Comparison of ENCODE assay signal across 8 mouse cellular contexts in the genomic region with DNA sequence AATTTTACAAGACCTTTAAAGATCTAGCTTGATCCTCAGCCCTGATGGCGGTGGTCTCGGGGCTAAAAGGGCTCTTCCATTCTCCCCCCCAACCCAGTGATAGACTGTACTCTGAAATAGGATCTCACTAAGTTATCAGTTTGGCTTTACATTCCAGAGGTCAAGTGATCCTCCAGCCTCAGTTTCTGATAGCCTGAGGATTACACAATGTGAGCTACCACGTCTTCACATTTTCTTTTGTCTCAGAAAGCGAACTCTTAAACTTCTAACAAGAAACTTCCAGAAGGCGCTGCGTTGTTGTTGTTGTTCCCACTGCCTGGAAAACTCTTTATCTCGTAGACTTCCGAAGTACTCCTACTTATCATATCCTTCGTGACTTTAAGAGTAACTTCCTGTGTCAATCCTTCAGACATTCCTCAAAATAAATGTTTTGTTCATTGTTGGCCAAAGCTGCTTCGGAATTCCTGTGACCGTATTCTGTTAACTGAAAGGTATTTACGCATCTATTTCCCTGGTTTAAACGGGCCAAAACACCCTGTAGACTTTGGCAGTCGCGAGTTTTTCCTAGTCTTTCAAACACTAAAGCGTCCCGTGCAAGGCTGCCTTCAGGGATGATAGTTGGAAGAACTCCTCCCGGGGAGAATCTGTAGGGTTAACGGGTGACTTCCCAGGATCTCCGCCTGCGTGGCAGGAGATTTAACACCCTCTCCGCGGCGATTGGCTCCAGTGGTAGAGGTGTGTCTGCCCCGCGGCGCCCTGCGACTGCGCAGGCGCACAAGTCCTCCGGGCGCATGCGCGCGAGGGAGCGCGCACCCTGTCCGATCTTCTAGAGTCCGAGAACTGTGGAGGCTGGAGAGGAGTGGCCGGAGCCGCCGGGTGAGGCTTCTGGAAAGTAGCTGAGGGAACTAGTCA. TPM values are rescaled to one million over a fixed set of nuclear protein-coding genes. Genes with fewer than 3 reads are reported as not detected.
DNase-seq lines count a peak whose midpoint lies in the region; ATAC-seq and TF ChIP-seq lines count a peak whose summit lies in the region.

A gene (plus strand): TSS at position 786 of the 912 bp plus-strand sequence.

- H3K4me3 ChIP-seq in C2C12 (ENCODE audit: insufficient read depth, poor library complexity, severe bottlenecking) (peak within 1 kb of the TSS; percentile 51), myocyte (peak within 1 kb of the TSS; percentile 64)
- peak within 1 kb of the TSS; percentile 69 for H3K4me3 ChIP-seq in erythroblast, embryonic 14.5 days (replicated peaks)
- peak within 1 kb of the TSS; percentile 82 for H3K4me3 ChIP-seq in heart, embryonic 11.5 days (ENCODE audit: low read depth, low read length)
- H3K4me3 ChIP-seq in kidney, embryonic 16.5 days (ENCODE audit: low read length) = peak within 1 kb of the TSS; percentile 68
- H3K4me3 ChIP-seq in liver, adult 2 months (ENCODE audit: insufficient read depth, low read depth, low read length) = peak within 1 kb of the TSS; percentile 63

- no peak for TF ChIP-seq CTCF in C2C12 (IDR thresholded peaks at IDR 0.05; ENCODE audit: control insufficient read depth, insufficient read depth, insufficient read length)
- no peak for TF ChIP-seq CTCF in brain, embryonic 14.5 days (IDR thresholded peaks at IDR 0.05; ENCODE audit: borderline replicate concordance, extremely low read depth, insufficient read depth, insufficient read length)
- no peak for TF ChIP-seq CTCF in liver, adult 2 months (IDR thresholded peaks at IDR 0.05; ENCODE audit: low read depth, low read length)

- H3K27me3 ChIP-seq in C2C12 (ENCODE audit: control insufficient read depth, insufficient read depth, insufficient read length) (no peaks in the 10 kb centered on the region), myocyte (ENCODE audit: control insufficient read depth, insufficient read depth, insufficient read length) (no peaks in the 10 kb centered on the region)
- H3K27me3 ChIP-seq in erythroblast, embryonic 14.5 days (ENCODE audit: control insufficient read depth) = no peaks in the 10 kb centered on the region
- H3K27me3 ChIP-seq in heart, embryonic 11.5 days (ENCODE audit: control insufficient read depth, insufficient read depth, low read length) = no peaks in the 10 kb centered on the region
- H3K27me3 ChIP-seq in kidney, embryonic 16.5 days (ENCODE audit: insufficient read depth, low read length) = no peaks in the 10 kb centered on the region
- H3K27me3 ChIP-seq in liver, adult 2 months (ENCODE audit: control insufficient read depth, insufficient read depth, low read length) = no peaks in the 10 kb centered on the region
- H3K27me3 ChIP-seq in splenic B cell, adult 2 months (ENCODE audit: control insufficient read depth, insufficient read depth, low read length, poor library complexity, severe bottlenecking) = no peaks in the 10 kb centered on the region

- H3K36me3 ChIP-seq in C2C12 (ENCODE audit: control insufficient read depth, insufficient read depth) = peaks cover 10% of the 10 kb centered on the region
- H3K36me3 ChIP-seq in erythroblast, embryonic 14.5 days (ENCODE audit: control insufficient read depth) = peaks cover 9% of the 10 kb centered on the region
- no peaks in the 10 kb centered on the region; the same call in 1 of the 2 replicates for H3K36me3 ChIP-seq in heart, embryonic 11.5 days (ENCODE audit: control insufficient read depth, insufficient read depth, low read length)
- peaks cover 11% of the 10 kb centered on the region; the same call in 1 of the 2 replicates for H3K36me3 ChIP-seq in kidney, embryonic 16.5 days (ENCODE audit: insufficient read depth, low read length)
- peaks cover 7% of the 10 kb centered on the region; the same call in 1 of the 2 replicates for H3K36me3 ChIP-seq in liver, adult 2 months (ENCODE audit: control insufficient read depth, insufficient read depth, low read length)
- H3K36me3 ChIP-seq in myocyte (ENCODE audit: control insufficient read depth, insufficient read depth) = no peaks in the 10 kb centered on the region
- H3K36me3 ChIP-seq in splenic B cell, adult 2 months (ENCODE audit: control insufficient read depth, insufficient read depth, low read length, poor library complexity, severe bottlenecking) = no peaks in the 10 kb centered on the region; the same call in 1 of the 2 replicates

- peak; percentile 90 for ATAC-seq in heart, embryonic 11.5 days (replicated peaks; ENCODE audit: insufficient number of reproducible peaks, low FRiP score, low TSS enrichment)
- ATAC-seq in kidney, embryonic 16.5 days (ENCODE audit: low FRiP score, low TSS enrichment) = peak; percentile 97

- peaks cover 45% of the 10 kb centered on the region for H3K79me3 ChIP-seq in C2C12 (ENCODE audit: low read depth)

- peak; percentile 97 for DNase-seq in brain, embryonic 14.5 days (ENCODE audit: low read depth)
- DNase-seq in liver, adult 2 months (ENCODE audit: extremely low read depth, low read depth, low spot score) = peak; percentile 90
- DNase-seq in splenic B cell, adult 2 months (ENCODE audit: low read depth, low spot score) = peak; percentile 94

- H3K9ac ChIP-seq in heart, embryonic 11.5 days (ENCODE audit: low read depth, low read length) = peak within 1 kb of the TSS; percentile 85
- peak within 1 kb of the TSS; percentile 71 for H3K9ac ChIP-seq in kidney, embryonic 16.5 days (replicated peaks; ENCODE audit: low read length)
- peak within 1 kb of the TSS; percentile 88 for H3K9ac ChIP-seq in liver, adult 2 months (ENCODE audit: low read depth, low read length)

- H3K4me2 ChIP-seq in heart, embryonic 11.5 days = peak within 1 kb of the TSS; percentile 85
- peak within 1 kb of the TSS; percentile 79 for H3K4me2 ChIP-seq in kidney, embryonic 16.5 days (replicated peaks; ENCODE audit: low read depth, low read length)
- peak within 1 kb of the TSS; percentile 78 for H3K4me2 ChIP-seq in myocyte (ENCODE audit: low read depth)

- WGBS in heart, embryonic 11.5 days (ENCODE audit: insufficient replicate concordance) = under 1% methylated on average over 42 of the region's 42 CpGs
- under 1% methylated on average over 42 of the region's 42 CpGs for WGBS in kidney, embryonic 16.5 days
- WGBS in liver, adult 2 months = 2% methylated on average over 42 of the region's 42 CpGs

- H3K79me2 ChIP-seq in C2C12 (ENCODE audit: control insufficient read depth, insufficient read depth) (peaks cover 62% of the 10 kb centered on the region), myocyte (ENCODE audit: control insufficient read depth, insufficient read depth) (peaks cover 50% of the 10 kb centered on the region)
- H3K79me2 ChIP-seq in liver, adult 2 months (ENCODE audit: control insufficient read depth, insufficient read depth, low read length) = peaks cover 15% of the 10 kb centered on the region; the same call in 1 of the 2 replicates

- H3K27ac ChIP-seq in heart, embryonic 11.5 days (ENCODE audit: low read depth, low read length) = peak within 1 kb of the TSS; percentile 94
- H3K27ac ChIP-seq in kidney, embryonic 16.5 days (ENCODE audit: low read length) = peak within 1 kb of the TSS; percentile 98
- peak within 1 kb of the TSS; percentile 90 for H3K27ac ChIP-seq in liver, adult 2 months (replicated peaks; ENCODE audit: insufficient read depth, low read depth, low read length)

- H3ac ChIP-seq in C2C12 (ENCODE audit: control insufficient read depth, insufficient read length, low read depth) (peak within 1 kb of the TSS; percentile 53), myocyte (ENCODE audit: control insufficient read depth, insufficient read length) (peak within 1 kb of the TSS; percentile 15)

- peaks cover 58% of the 10 kb centered on the region for H3K4me1 ChIP-seq in erythroblast, embryonic 14.5 days (ENCODE audit: control insufficient read depth)
- H3K4me1 ChIP-seq in heart, embryonic 11.5 days (ENCODE audit: control insufficient read depth, insufficient read depth, low read length) = peaks cover 2% of the 10 kb centered on the region; the same call in 1 of the 2 replicates
- H3K4me1 ChIP-seq in kidney, embryonic 16.5 days (ENCODE audit: insufficient read depth, low read length) = peaks cover 21% of the 10 kb centered on the region
- peaks cover 9% of the 10 kb centered on the region for H3K4me1 ChIP-seq in liver, adult 2 months (ENCODE audit: control insufficient read depth, insufficient read depth, low read length)

- TF ChIP-seq POLR2A in brain, embryonic 14.5 days (IDR thresholded peaks at IDR 0.05; ENCODE audit: borderline replicate concordance, extremely low read depth, insufficient read depth, insufficient read length, poor library complexity, severe bottlenecking) = peak; percentile 58; the same call in 1 of the 2 replicates
- peak; percentile 77 for TF ChIP-seq POLR2A in liver, adult 2 months (IDR thresholded peaks at IDR 0.05; ENCODE audit: extremely low read depth, insufficient read depth, low read length)
- peak; percentile 67 for TF ChIP-seq POLR2A in myocyte (IDR thresholded peaks at IDR 0.05; ENCODE audit: insufficient read length, low read depth)

- no peaks in the 10 kb centered on the region for H3K9me3 ChIP-seq in erythroblast, embryonic 14.5 days (ENCODE audit: control insufficient read depth, low read length)
- no peaks in the 10 kb centered on the region for H3K9me3 ChIP-seq in heart, embryonic 11.5 days (replicated peaks; ENCODE audit: control insufficient read depth, low read length)
- no peaks in the 10 kb centered on the region for H3K9me3 ChIP-seq in kidney, embryonic 16.5 days (ENCODE audit: low read length)

TF ChIP-seq in C2C12, 6 proteins besides CTCF, POLR2A, EP300 and RAD21 (continues in another document):
- TF ChIP-seq MYOG (IDR thresholded peaks at IDR 0.05; ENCODE audit: control insufficient read depth, extremely low read depth, insufficient read length) (no peak), USF1 (IDR thresholded peaks at IDR 0.05; ENCODE audit: low read depth) (no peak), FOSL1 (IDR thresholded peaks at IDR 0.05; ENCODE audit: insufficient read depth, low read length, poor library complexity, severe bottlenecking) (no peak), MAX (IDR thresholded peaks at IDR 0.05) (peak; percentile 19)

TF ChIP-seq in myocyte, 11 proteins besides CTCF, POLR2A, EP300 and RAD21:
- peak; percentile 59 for TF ChIP-seq POLR2AphosphoS2 (IDR thresholded peaks at IDR 0.05; ENCODE audit: insufficient read length, low read depth)
- TF ChIP-seq TCF12 (IDR thresholded peaks at IDR 0.05; ENCODE audit: insufficient read depth, poor library complexity, severe bottlenecking) = no peak

RNA-seq across cellular contexts. Expression of the gene that starts here (rescaled TPM):
- polyA plus RNA-seq in C2C12 (2012; fragmentation: generic; extraction: Trizol) (9.4 TPM), myocyte (2012; fragmentation: generic; extraction: Trizol) (15.3 TPM)
- polyA plus RNA-seq in brain, embryonic 14.5 days (2012; rRNA removed) = 16.0 and 20.8 TPM in 2 replicates
- 0.42 and 0.89 TPM in 2 replicates for polyA plus RNA-seq in erythroblast, embryonic 14.5 days (2012)
- 66.2 and 69.1 TPM in 2 replicates for polyA plus RNA-seq in heart, embryonic 11.5 days (2014; fragmentation: Nextera tagmentation; extraction: Ambion mirVana)
- polyA plus RNA-seq in kidney, embryonic 16.5 days (2015; fragmentation: Nextera tagmentation; extraction: Ambion mirVana) = 55.2 and 57.4 TPM in 2 replicates
- total RNA-seq in liver, adult 2 months (2014; rRNA removed) = 26.2 and 31.3 TPM in 2 replicates
- 5.1 and 5.3 TPM in 2 replicates for polyA plus RNA-seq in liver, adult 2 months (2012; rRNA removed)

Comparison
In these comparisons a context has a peak if more than half of its experiments do, and no peak if none do; other contexts are left out.
1. Peak in every context shown above with its lines: DNase-seq, ATAC-seq, H3K4me3 ChIP-seq and H3K27ac ChIP-seq.